Mouse (Mus musculus) lung, postnatal 0 days (tissue): Measurements from ENCODE around the gene Zglp1. TPM values are rescaled to one million over a fixed set of nuclear protein-coding genes. Genes with fewer than 3 reads are reported as not detected.

ENCODE experiments used
- ATAC-seq: fragments of 200-750 bp; cut with Nextera tagmentation; 2 replicates; pipeline ENCODE4 v1.8.0; 2017; ENCODE audit warnings: moderate library complexity
- DNase-seq: peaks from one replicate; pipeline ENCODE4 v3.0.0-alpha.2; 2016; ENCODE audit warnings: low spot score
- H3K27ac ChIP-seq: fragments of 300-500 bp; sonication (generic); 2 replicates; pipeline ENCODE4 v1.5.1; 2014; ENCODE audit warnings: antibody characterized with exemption, mild to moderate bottlenecking, low read length, mixed read lengths
- H3K27me3 ChIP-seq: fragments of 300-500 bp; sonication (generic); replicated peaks from 2 replicates; pipeline ENCODE4 v1.6.1; 2014; ENCODE audit warnings: low read length, mixed read lengths; ENCODE audit not compliant: insufficient read depth
- H3K36me3 ChIP-seq: fragments of 300-500 bp; sonication (generic); 2 replicates; pipeline ENCODE4 v1.6.1; 2014; ENCODE audit warnings: low read length, mixed read lengths; ENCODE audit not compliant: insufficient read depth
- H3K4me1 ChIP-seq: fragments of 300-500 bp; sonication (generic); 2 replicates; pipeline ENCODE4 v1.6.1; 2014; ENCODE audit warnings: antibody characterized with exemption, low read depth, low read length, mixed read lengths; ENCODE audit not compliant: insufficient read depth
- H3K4me2 ChIP-seq: fragments of 300-500 bp; sonication (generic); replicated peaks from 2 replicates; pipeline ENCODE4 v1.6.1; 2014; ENCODE audit warnings: low read depth, mild to moderate bottlenecking, low read length, moderate library complexity, mixed read lengths
- H3K4me3 ChIP-seq: fragments of 300-500 bp; sonication (generic); 2 replicates; pipeline ENCODE4 v1.5.1; 2014; ENCODE audit warnings: low read depth, low read length
- H3K9ac ChIP-seq: fragments of 300-500 bp; sonication (generic); replicated peaks from 2 replicates; pipeline ENCODE4 v1.6.1; 2014; ENCODE audit warnings: low read depth, mild to moderate bottlenecking
- H3K9me3 ChIP-seq: fragments of 300-500 bp; sonication (generic); 2 replicates; pipeline ENCODE4 v1.6.1; 2016; ENCODE audit warnings: low read length, mixed read lengths
- CTCF ChIP-seq: IDR thresholded peaks from 2 replicates; pipeline ENCODE4 v1.5.1; 2016; ENCODE audit warnings: antibody characterized with exemption, mild to moderate bottlenecking
- EP300 ChIP-seq: IDR thresholded peaks from 2 replicates; pipeline ENCODE4 v1.6.1; 2016; ENCODE audit warnings: antibody characterized with exemption, mild to moderate bottlenecking, control low read depth
- WGBS: fragments of 180-500 bp; shearing (Covaris S2); extraction: QIAGEN DNeasy Blood & Tissue Kit; methylation state at CpG from one replicate; pipeline ENCODE4 v1.1.7; 2014; 5-methylcytosine and 5-hydroxymethylcytosine counted together
- polyA plus RNA-seq: library from polyadenylated mRNA; unstranded; fragments of >200 nt; fragmentation: Nextera tagmentation; extraction: Ambion mirVana; gene quantifications from 2 replicates; pipeline ENCODE4 v1.2.1, GENCODE M21; 2015

Gene Zglp1
- polyA plus RNA-seq, 1 experiment from 2014 or later: not detected

DNA sequence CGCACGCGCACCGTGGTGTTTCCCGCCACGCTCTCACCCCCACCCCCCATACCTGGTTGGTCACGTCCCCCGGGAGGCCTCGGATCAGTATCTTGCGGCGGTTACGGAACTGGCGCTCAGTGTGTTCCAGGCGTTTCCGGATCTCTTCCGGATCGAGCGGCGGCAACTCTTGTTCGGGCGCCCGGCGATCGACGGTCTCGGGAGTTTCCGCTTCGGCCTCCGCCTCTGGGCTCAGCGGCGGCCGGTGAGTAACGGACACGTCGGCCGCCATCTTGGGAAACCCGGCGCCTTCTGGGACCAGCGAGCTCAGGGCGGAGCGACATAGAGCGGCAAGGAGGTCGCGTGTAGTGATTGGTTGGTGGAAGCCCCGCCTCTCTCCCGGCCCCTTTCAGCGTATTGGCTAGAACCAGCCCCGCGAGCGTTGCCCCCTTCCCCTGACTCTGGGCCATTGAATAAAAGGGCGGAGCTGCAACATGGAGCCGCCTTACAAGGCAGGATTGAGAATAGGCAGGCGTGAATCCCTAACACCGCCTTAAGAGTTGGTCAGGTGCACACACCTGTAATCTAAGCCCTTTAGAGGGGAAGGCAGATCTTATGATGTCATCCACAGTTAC is 24.9 kb upstream of the Zglp1 start, which contains the start of the genes Gm38431 and Raver1:
TSS of gene Gm38431 (minus strand) at position 291 of the 614 bp plus-strand sequence.
TSS of gene Raver1 (minus strand) at position 302 of the 614 bp plus-strand sequence.
- ATAC-seq: peak; percentile 100
- peak; percentile 55; the same call in 1 of the 2 replicates for TF ChIP-seq EP300
- TF ChIP-seq CTCF: no peak; the same call in 1 of the 2 replicates
- Histone ChIP-seq H3K27me3 (no peaks in the 10 kb centered on the region), H3K4me2 (peak within 1 kb of the TSS; percentile 69), H3K36me3 (peaks cover 18% of the 10 kb centered on the region), H3K9ac (peak within 1 kb of the TSS; percentile 54), H3K4me1 (peaks cover 8% of the 10 kb centered on the region; the same call in 1 of the 2 replicates), H3K9me3 (no peaks in the 10 kb centered on the region), H3K4me3 (peak within 1 kb of the TSS; percentile 75), H3K27ac (peak within 1 kb of the TSS; percentile 89)
- peak; percentile 100 for DNase-seq
- WGBS: under 1% methylated on average over 54 of the region's 54 CpGs

DNA sequence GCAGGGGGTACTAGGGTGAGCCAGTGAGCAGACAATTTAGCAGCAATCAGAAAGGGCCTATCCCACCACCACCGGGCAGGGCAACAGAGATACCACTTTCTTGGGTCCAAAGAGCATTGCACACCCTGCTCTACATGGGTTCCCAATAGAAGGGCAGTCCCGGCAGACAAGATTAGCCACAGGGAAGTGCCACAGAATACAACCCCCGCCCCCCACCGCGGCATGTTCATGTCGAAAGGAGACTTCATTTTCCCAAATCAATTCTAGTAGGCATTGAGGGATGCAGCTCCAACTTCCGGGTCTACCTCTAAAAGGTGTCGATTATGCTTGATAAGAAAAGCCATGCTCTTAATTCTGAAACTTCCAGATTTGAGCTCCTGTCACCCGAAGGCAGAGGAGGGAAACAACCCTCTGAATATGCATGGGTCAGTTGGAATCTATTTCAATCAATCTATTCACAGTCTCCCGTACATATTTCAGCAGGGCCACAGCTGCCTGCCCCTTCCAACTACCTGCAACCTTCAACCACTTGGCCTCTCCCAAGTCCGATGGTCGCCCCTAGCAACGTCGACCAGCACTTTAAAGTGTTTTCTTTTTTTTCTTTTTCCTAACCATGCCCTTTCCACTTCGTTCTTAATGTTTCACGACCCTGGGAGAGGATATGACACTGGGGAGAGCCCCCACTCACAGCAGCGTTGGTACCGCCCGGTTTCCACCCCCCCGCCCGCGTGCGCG is 24.2 kb upstream of the Zglp1 start:
- H3K9ac ChIP-seq: peak overlapping the region; percentile 54
- H3K9me3 ChIP-seq: no peaks in the 10 kb centered on the region
- TF ChIP-seq EP300 (no peak), CTCF (no peak)
- H3K27me3 ChIP-seq: no peaks in the 10 kb centered on the region
- H3K27ac ChIP-seq: peak overlapping the region; percentile 89
- peak overlapping the region; percentile 69 for H3K4me2 ChIP-seq
- 2% methylated on average over 24 of the region's 24 CpGs for WGBS
- H3K4me1 ChIP-seq: peaks cover 8% of the 10 kb centered on the region; the same call in 1 of the 2 replicates
- H3K36me3 ChIP-seq: peaks cover 25% of the 10 kb centered on the region
- DNase-seq: no peak
- H3K4me3 ChIP-seq: peak overlapping the region; percentile 75
- peak; percentile 4; the same call in 1 of the 2 replicates for ATAC-seq

- H3K4me1 ChIP-seq: peaks cover 8% of the 10 kb centered on the region; the same call in 1 of the 2 replicates
- TF ChIP-seq EP300 (no peak), CTCF (no peak)
- DNase-seq (no peak), ATAC-seq (no peak)
- peak overlapping the region; percentile 75; the same call in 1 of the 2 replicates for H3K4me3 ChIP-seq
- H3K27ac ChIP-seq: 0 out of 2 replicates have a peak overlapping the region, but pooled peaks have one; percentile 5
- peak overlapping the region; percentile 69 for H3K4me2 ChIP-seq
- WGBS: 92% methylated on average over 1 of the region's 1 CpGs
- peaks cover 31% of the 10 kb centered on the region for H3K36me3 ChIP-seq
- no peaks in the 10 kb centered on the region for H3K9me3 ChIP-seq
- H3K9ac ChIP-seq: peak overlapping the region; percentile 54; the same call in 1 of the 2 replicates
- no peaks in the 10 kb centered on the region for H3K27me3 ChIP-seq
Observed at GRCm38 (mm10) chr9:21090537-21090936, 23.6 kb upstream of the Zglp1 start.

DNA sequence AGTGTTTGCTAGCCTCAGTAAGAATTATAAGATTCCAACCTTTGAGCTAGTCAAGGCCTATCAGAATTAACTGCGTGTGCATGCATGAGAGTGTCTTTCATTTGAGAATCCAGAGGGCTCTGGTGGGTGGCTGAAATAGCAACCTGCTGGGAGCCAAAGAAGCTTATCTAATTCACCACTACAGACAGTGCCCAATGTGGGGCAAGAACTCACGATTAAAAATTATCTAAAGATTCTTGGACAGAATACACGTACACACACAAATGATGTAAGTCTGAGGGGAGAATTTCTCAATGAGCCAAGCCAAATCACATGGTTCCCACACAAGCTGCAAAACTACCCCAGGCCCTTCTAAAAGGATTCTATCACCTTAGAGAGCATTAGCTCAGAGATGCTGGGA is 16.4 kb upstream of the Zglp1 start:
- H3K4me2 ChIP-seq: no peak overlapping the region
- ATAC-seq: no peak
- TF ChIP-seq CTCF (no peak), EP300 (no peak)

DNA sequence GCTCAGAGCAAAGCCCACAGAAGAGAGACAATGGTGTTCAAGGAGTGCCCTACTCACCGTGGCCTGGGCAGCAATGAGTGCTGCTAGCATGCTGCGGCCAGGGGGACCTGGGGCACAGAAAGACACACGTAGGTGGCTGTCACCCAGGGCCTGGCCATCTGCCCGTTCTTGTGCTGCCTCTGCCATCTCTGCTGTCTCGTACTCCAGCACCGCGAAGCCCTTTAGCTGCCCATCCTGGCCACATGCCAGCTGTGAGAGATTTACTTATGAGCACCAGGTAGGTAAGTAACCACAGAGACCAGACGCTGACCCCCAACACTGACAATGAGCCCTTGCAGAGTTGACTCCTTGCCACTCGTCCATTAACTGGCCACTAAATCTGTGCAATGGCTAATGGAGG is 14.2 kb upstream of the Zglp1 start:
- ATAC-seq: no peak
- Histone ChIP-seq H3K4me1 (no peaks in the 10 kb centered on the region), H3K4me3 (no peak overlapping the region), H3K36me3 (peaks cover 70% of the 10 kb centered on the region), H3K27ac (no peak overlapping the region), H3K9me3 (no peaks in the 10 kb centered on the region), H3K9ac (no peak overlapping the region), H3K4me2 (no peak overlapping the region), H3K27me3 (no peaks in the 10 kb centered on the region)
- no peak for TF ChIP-seq CTCF
- TF ChIP-seq EP300: no peak
- no peak for DNase-seq
- 76% methylated on average over 9 of the region's 9 CpGs for WGBS

More for the DNA sequence above, 16.4 kb upstream of the Zglp1 start:
- H3K27ac ChIP-seq: no peak overlapping the region
- H3K36me3 ChIP-seq: peaks cover 68% of the 10 kb centered on the region
- no peak overlapping the region for H3K4me3 ChIP-seq
- no peaks in the 10 kb centered on the region for H3K27me3 ChIP-seq
- DNase-seq: no peak
- 63% methylated on average over 3 of the region's 3 CpGs for WGBS
- H3K9me3 ChIP-seq: no peaks in the 10 kb centered on the region
- H3K4me1 ChIP-seq: no peaks in the 10 kb centered on the region
- H3K9ac ChIP-seq: no peak overlapping the region

DNA sequence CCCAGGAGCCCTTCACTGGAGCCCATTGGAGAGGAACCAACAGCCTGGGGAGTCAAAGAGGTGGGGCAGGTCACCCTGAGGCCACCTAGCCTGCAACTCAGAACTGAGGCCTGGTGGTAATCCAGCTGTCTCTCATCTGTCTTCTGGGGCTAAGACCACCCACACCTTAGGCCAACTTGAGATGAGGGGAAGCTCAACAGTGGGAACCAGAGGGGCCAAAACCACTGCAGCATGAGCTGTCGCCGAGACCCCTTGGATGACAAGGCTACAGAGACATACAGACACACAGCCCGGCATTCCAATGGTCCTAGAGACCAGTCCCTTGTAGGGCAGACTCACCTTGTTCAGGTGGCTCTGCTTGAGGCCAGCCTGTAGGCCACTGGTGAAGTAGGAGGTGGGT is 8.7 kb upstream of the Zglp1 start:
- Histone ChIP-seq H3K9me3 (no peaks in the 10 kb centered on the region), H3K27ac (no peak overlapping the region), H3K36me3 (peaks cover 42% of the 10 kb centered on the region), H3K4me3 (no peak overlapping the region), H3K27me3 (no peaks in the 10 kb centered on the region), H3K4me1 (no peaks in the 10 kb centered on the region), H3K9ac (no peak overlapping the region), H3K4me2 (no peak overlapping the region)
- no peak for ATAC-seq
- TF ChIP-seq CTCF (no peak), EP300 (no peak)
- no peak for DNase-seq
- WGBS: 76% methylated on average over 3 of the region's 3 CpGs
